In the genomic region with DNA sequence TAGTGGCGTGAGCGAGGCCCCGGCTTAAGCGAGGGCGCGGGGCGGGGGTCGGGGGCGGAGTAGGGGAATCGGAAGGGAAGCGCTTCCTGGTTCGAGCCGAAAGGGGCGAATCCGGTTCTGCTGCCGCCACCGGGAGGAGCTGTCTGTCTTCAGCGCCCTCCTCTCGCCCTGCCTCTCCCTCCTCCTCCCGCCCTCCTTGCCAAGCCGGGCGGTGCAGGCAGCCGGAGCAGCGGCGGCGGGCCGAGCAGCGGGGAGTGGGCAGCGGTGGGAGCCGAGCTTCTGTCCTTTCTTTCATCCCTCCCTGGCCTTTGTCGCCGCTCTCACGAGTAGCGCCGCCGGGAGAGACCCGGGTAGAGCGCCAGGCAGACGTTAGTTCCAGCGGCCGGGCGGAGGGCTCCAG, we compare ENCODE assay signal across 10 mouse cellular contexts. TPM values are rescaled to one million over a fixed set of nuclear protein-coding genes. Genes with fewer than 3 reads are reported as not detected.
A peak's percentile ranks its signal among the peaks of the same experiment; 100 is the strongest.
DNase-seq lines count a peak whose midpoint lies in the region; ATAC-seq lines count a peak whose summit lies in the region.
"Had no signal": no experiment of that assay in that cellular context is flagged by ENCODE, and none has a peak within 500 bp of the region (broad histone marks: within the 10 kb centered on the region; RNA-seq: fewer than 3 reads in every experiment).

No protein-coding gene starts in this region.

- H3K4me2 ChIP-seq in intestine, embryonic 14.5 days (ENCODE audit: low read length): peak overlapping the region; percentile 68
- H3K4me2 ChIP-seq in liver, embryonic 11.5 days: peak overlapping the region; percentile 60

- peak; percentile 74 for DNase-seq in layer of hippocampus, adult 11-12 months (ENCODE audit: low spot score)
- no peak for DNase-seq in layer of hippocampus, adult 9-10 months (ENCODE audit: low spot score)
- peak; percentile 79 for DNase-seq in cerebellum, adult 9-10 months
- DNase-seq in frontal cortex, postnatal 10 days (ENCODE audit: low spot score in 2 of 2): peak; percentile 76 to 84
- DNase-seq in intestine, embryonic 14.5 days (ENCODE audit: low spot score): peak; percentile 67
- peak; percentile 56 for DNase-seq in liver, embryonic 11.5 days (ENCODE audit: low spot score)
- peak; percentile 92 to 93 for DNase-seq in right cerebral cortex, postnatal 10 days (ENCODE audit: low spot score in 2 of 2)
- DNase-seq in natural killer cell, adult 2 months (ENCODE audit: low spot score in 2 of 2): no peak

- ATAC-seq in intestine, embryonic 14.5 days (replicated peaks; ENCODE audit: low FRiP score, low TSS enrichment, low read depth): no peak; the same call in 1 of the 2 replicates
- no peak for ATAC-seq in liver, embryonic 11.5 days (replicated peaks; ENCODE audit: low FRiP score)
- ATAC-seq: Patski had no signal

- H3K4me1 ChIP-seq in intestine, embryonic 14.5 days (replicated peaks; ENCODE audit: control insufficient read depth, insufficient read depth, low read length): peaks cover 9% of the 10 kb centered on the region
- peaks cover 5% of the 10 kb centered on the region; the same call in 1 of the 2 replicates for H3K4me1 ChIP-seq in liver, embryonic 11.5 days (replicated peaks; ENCODE audit: control insufficient read depth, insufficient read depth, low read length)

- under 1% methylated on average over 38 of the region's 42 CpGs for WGBS in intestine, embryonic 14.5 days
- WGBS in liver, embryonic 11.5 days: 1% methylated on average over 41 of the region's 42 CpGs

- H3K27ac ChIP-seq in intestine, embryonic 14.5 days (ENCODE audit: low read depth): no peak overlapping the region
- H3K27ac ChIP-seq in liver, embryonic 11.5 days (ENCODE audit: low read depth, low read length): no peak overlapping the region
- H3K27ac ChIP-seq: macrophage had no signal

- no peaks in the 10 kb centered on the region for H3K9me3 ChIP-seq in intestine, embryonic 14.5 days (ENCODE audit: control insufficient read depth, low read length)
- H3K9me3 ChIP-seq in liver, embryonic 11.5 days (ENCODE audit: control insufficient read depth, low read length): no peaks in the 10 kb centered on the region

- no peaks in the 10 kb centered on the region for H3K36me3 ChIP-seq in intestine, embryonic 14.5 days (ENCODE audit: control insufficient read depth, insufficient read depth, low read length)
- no peaks in the 10 kb centered on the region for H3K36me3 ChIP-seq in liver, embryonic 11.5 days (ENCODE audit: control insufficient read depth, insufficient read depth, low read length)

- H3K4me3 ChIP-seq in intestine, embryonic 14.5 days (ENCODE audit: low read depth, low read length): peak overlapping the region; percentile 50
- H3K4me3 ChIP-seq in liver, embryonic 11.5 days (ENCODE audit: low read depth, low read length): peak overlapping the region; percentile 50

- peaks cover 70% of the 10 kb centered on the region for H3K27me3 ChIP-seq in intestine, embryonic 14.5 days (replicated peaks; ENCODE audit: control insufficient read depth, insufficient read depth, low read length)
- peaks cover 72% of the 10 kb centered on the region for H3K27me3 ChIP-seq in liver, embryonic 11.5 days (replicated peaks; ENCODE audit: control insufficient read depth, insufficient read depth, low read length)

- peak overlapping the region; percentile 37 for H3K9ac ChIP-seq in intestine, embryonic 14.5 days (ENCODE audit: low read length)
- no peak overlapping the region for H3K9ac ChIP-seq in liver, embryonic 11.5 days (ENCODE audit: low read depth, low read length)

RNA-seq across cellular contexts. Expression of gene Crmp1, which starts 3.9 kb away (rescaled TPM):
- polyA plus RNA-seq in intestine, embryonic 14.5 days (2014; fragmentation: Nextera tagmentation; extraction: Ambion mirVana): 46.4 and 49.8 TPM in 2 replicates
- 9.4 and 11.8 TPM in 2 replicates for polyA plus RNA-seq in liver, embryonic 11.5 days (2014; fragmentation: Nextera tagmentation; extraction: Ambion mirVana)
- polyA plus RNA-seq: macrophage had no signal

Comparison
In these comparisons a context has a peak if more than half of its experiments do, and no peak if none do; other contexts are left out.
1. DNase-seq: peak in layer of hippocampus, adult 11-12 months (single experiment), cerebellum, adult 9-10 months (single experiment), frontal cortex, postnatal 10 days (2 of 2), intestine, embryonic 14.5 days (single experiment), liver, embryonic 11.5 days (single experiment) and right cerebral cortex, postnatal 10 days (2 of 2); none in layer of hippocampus, adult 9-10 months (single experiment) and natural killer cell, adult 2 months (0 of 2).